Mouse (Mus musculus): ENCODE data around the gene Ncor1.

Gene Ncor1

GRCm38 (mm10) chr11:62458276-62458724 lies at the start of gene Ncor1, which contains the start of gene Pigl:
TSS of gene Ncor1 (minus strand) at chr11:62458541.
TSS of gene Pigl (plus strand) at chr11:62458460.
- POLR2A ChIA-PET = interaction anchor here (0.7 to 6.2 kb wide), 41 partner anchors 9 to 147 kb away, joined by 3 to 89 read pairs (median 7); partner anchors contain the start of gene Ubb (in 3 of the 4)
- CTCF ChIA-PET = no interaction called here

GRCm38 (mm10) chr11:62507683-62508082 lies 49.3 kb upstream of the Ncor1 start:
- POLR2A ChIA-PET = interaction anchor here in 3 of 4 experiments (0.5 to 14.0 kb wide), 31 partner anchors 8 to 97 kb away, joined by 3 to 582 read pairs (median 48); partner anchors contain the start of genes Cenpv (in 3 of the 3), Ubb (in 3 of the 3), Ncor1 (in 1 of the 3) and Pigl (in 1 of the 3)
- CTCF ChIA-PET = interaction anchor here in 1 of 4 experiments (0.7 to 2.3 kb wide), 2 partner anchors 11 to 71 kb away, joined by 3 to 8 read pairs; no protein-coding TSS in a partner anchor

GRCm38 (mm10) chr11:62500529-62500928 lies 42.2 kb upstream of the Ncor1 start:
- CTCF ChIA-PET = no interaction called here

GRCm38 (mm10) chr11:62498802-62499201 lies 40.5 kb upstream of the Ncor1 start:
- POLR2A ChIA-PET = interaction anchor here (0.9 to 7.8 kb wide), 17 partner anchors 8 to 105 kb away, joined by 3 to 582 read pairs (median 4); partner anchors contain the start of genes Ubb (in 3 of the 4) and Cenpv (in 1 of the 4)

More at GRCm38 (mm10) chr11:62500529-62500928, 42.2 kb upstream of the Ncor1 start:
- POLR2A ChIA-PET = interaction anchor here in 1 of 4 experiments (7.8 kb wide), 1 partner anchor 8 kb away, joined by 514 read pairs; no protein-coding TSS in a partner anchor

GRCm38 (mm10) chr11:62497181-62497580 lies 38.8 kb upstream of the Ncor1 start:
- CTCF ChIA-PET = interaction anchor here (0.5 to 3.3 kb wide), 13 partner anchors 8 to 571 kb away, joined by 3 to 27 read pairs (median 5); partner anchors contain the start of gene Adora2b (in 1 of the 4)
- POLR2A ChIA-PET = interaction anchor here (0.6 to 7.8 kb wide), 39 partner anchors 9 to 1565 kb away, joined by 3 to 582 read pairs (median 25); partner anchors contain the start of genes Ubb (in 4 of the 4), Cenpv (in 2 of the 4), Ncor1 (in 1 of the 4) and Pigl (in 1 of the 4)

More at GRCm38 (mm10) chr11:62498802-62499201, 40.5 kb upstream of the Ncor1 start:
- CTCF ChIA-PET = interaction anchor here in 1 of 4 experiments (1.0 kb wide), 2 partner anchors 12 to 53 kb away, joined by 3 read pairs; partner anchors contain the start of gene Ubb

GRCm38 (mm10) chr11:62496151-62496715 lies 37.9 kb upstream of the Ncor1 start:
- ChIA-PET CTCF (interaction anchor here (0.5 to 3.3 kb wide), 29 partner anchors 8 to 248 kb away, joined by 3 to 27 read pairs (median 4); partner anchors contain the start of gene Adora2b (in 1 of the 4)), POLR2A (interaction anchor here (0.5 to 7.8 kb wide), 76 partner anchors 7 to 383 kb away, joined by 3 to 582 read pairs (median 13); partner anchors contain the start of genes Ubb (in 4 of the 4), Ncor1 (in 3 of the 4), Pigl (in 3 of the 4) and Cenpv (in 2 of the 4))

GRCm38 (mm10) chr11:62495276-62495801 lies 37.0 kb upstream of the Ncor1 start:
- ChIA-PET CTCF (interaction anchor here in 3 of 4 experiments (0.5 to 3.3 kb wide), 29 partner anchors 8 to 644 kb away, joined by 3 to 27 read pairs (median 4); partner anchors contain the start of gene Cenpv (in 1 of the 3)), POLR2A (interaction anchor here (0.6 to 7.8 kb wide), 101 partner anchors 8 to 908 kb away, joined by 3 to 582 read pairs (median 8); partner anchors contain the start of genes Ncor1 (in 4 of the 4), Pigl (in 4 of the 4), Ubb (in 4 of the 4) and Cenpv (in 2 of the 4))

- POLR2A ChIA-PET = interaction anchor here (0.6 to 7.8 kb wide), 99 partner anchors 9 to 385 kb away, joined by 3 to 582 read pairs (median 8); partner anchors contain the start of genes Ubb (in 4 of the 4), Ncor1 (in 3 of the 4), Pigl (in 3 of the 4) and Cenpv (in 2 of the 4)
- CTCF ChIA-PET = interaction anchor here in 3 of 4 experiments (0.5 to 3.3 kb wide), 15 partner anchors 10 to 122 kb away, joined by 3 to 27 read pairs (median 5); partner anchors contain the start of gene Cenpv (in 1 of the 3)
Measured at GRCm38 (mm10) chr11:62494754-62495275, 36.5 kb upstream of the Ncor1 start.

GRCm38 (mm10) chr11:62493701-62494100 lies 35.4 kb upstream of the Ncor1 start:
- CTCF ChIA-PET = interaction anchor here in 1 of 4 experiments (0.5 kb wide), 1 partner anchor 10 kb away, joined by 3 read pairs; no protein-coding TSS in a partner anchor
- POLR2A ChIA-PET = interaction anchor here (0.6 to 7.8 kb wide), 22 partner anchors 9 to 95 kb away, joined by 3 to 582 read pairs (median 30); partner anchors contain the start of genes Ubb (in 3 of the 4), Ncor1 (in 1 of the 4) and Pigl (in 1 of the 4)

GRCm38 (mm10) chr11:62487540-62488350 lies 29.4 kb upstream of the Ncor1 start:
- ChIA-PET POLR2A (interaction anchor here (0.6 to 12.3 kb wide), 43 partner anchors 8 to 731 kb away, joined by 3 to 221 read pairs (median 8); partner anchors contain the start of genes Ubb (in 3 of the 4), Ttc19 (in 2 of the 4), Zswim7 (in 2 of the 4) and Cenpv (in 1 of the 4)), CTCF (interaction anchor here in 1 of 4 experiments (1.7 kb wide), 1 partner anchor 8 kb away, joined by 8 read pairs; no protein-coding TSS in a partner anchor)

- CTCF ChIA-PET = interaction anchor here in 1 of 4 experiments (1.7 kb wide), 1 partner anchor 9 kb away, joined by 8 read pairs; no protein-coding TSS in a partner anchor
- POLR2A ChIA-PET = interaction anchor here (0.6 to 12.3 kb wide), 23 partner anchors 9 to 119 kb away, joined by 3 to 221 read pairs (median 10); partner anchors contain the start of genes Ubb (in 2 of the 4), Ncor1 (in 1 of the 4) and Pigl (in 1 of the 4)
Measured at GRCm38 (mm10) chr11:62486949-62487348, 28.6 kb upstream of the Ncor1 start.

- ChIA-PET CTCF (interaction anchor here in 2 of 4 experiments (0.6 to 1.3 kb wide), 2 partner anchors 17 to 42 kb away, joined by 4 to 5 read pairs; no protein-coding TSS in a partner anchor), POLR2A (interaction anchor here in 3 of 4 experiments (0.6 to 5.0 kb wide), 24 partner anchors 9 to 687 kb away, joined by 3 to 60 read pairs (median 4); partner anchors contain the start of genes Ubb (in 3 of the 3), Ncor1 (in 1 of the 3) and Pigl (in 1 of the 3))
Measured at GRCm38 (mm10) chr11:62479581-62479980, 21.2 kb upstream of the Ncor1 start.

GRCm38 (mm10) chr11:62478931-62479330 lies 20.6 kb upstream of the Ncor1 start:
- ChIA-PET POLR2A (interaction anchor here in 3 of 4 experiments (0.5 to 5.0 kb wide), 25 partner anchors 9 to 744 kb away, joined by 3 to 60 read pairs (median 5); partner anchors contain the start of genes Ubb (in 3 of the 3), Ncor1 (in 1 of the 3) and Pigl (in 1 of the 3)), CTCF (interaction anchor here in 1 of 4 experiments (1.3 kb wide), 1 partner anchor 18 kb away, joined by 5 read pairs; no protein-coding TSS in a partner anchor)

GRCm38 (mm10) chr11:62476156-62476555 lies 17.8 kb upstream of the Ncor1 start:
- ChIA-PET CTCF (interaction anchor here in 3 of 4 experiments (0.6 to 1.2 kb wide), 3 partner anchors 13 to 40 kb away, joined by 3 to 5 read pairs (median 3); no protein-coding TSS in a partner anchor), POLR2A (interaction anchor here in 3 of 4 experiments (0.6 to 5.0 kb wide), 28 partner anchors 7 to 298 kb away, joined by 3 to 60 read pairs (median 4); partner anchors contain the start of genes Ncor1 (in 2 of the 3), Pigl (in 2 of the 3) and Ubb (in 2 of the 3))

GRCm38 (mm10) chr11:62473516-62473915 lies 15.2 kb upstream of the Ncor1 start:
- POLR2A ChIA-PET = interaction anchor here (0.7 to 3.1 kb wide), 17 partner anchors 7 to 129 kb away, joined by 3 to 13 read pairs (median 3); partner anchors contain the start of gene Ubb (in 3 of the 4)
- CTCF ChIA-PET = interaction anchor here in 1 of 4 experiments (0.6 kb wide), 1 partner anchor 22 kb away, joined by 3 read pairs; no protein-coding TSS in a partner anchor

- ChIA-PET CTCF (no interaction called here), POLR2A (interaction anchor here in 3 of 4 experiments (0.6 to 2.6 kb wide), 11 partner anchors 9 to 81 kb away, joined by 3 to 10 read pairs (median 3); partner anchors contain the start of genes Ncor1 (in 1 of the 3), Pigl (in 1 of the 3) and Ubb (in 1 of the 3))
Measured at GRCm38 (mm10) chr11:62470451-62470850, 12.1 kb upstream of the Ncor1 start.

Data from embryonic stem cell, embryonic (primary cell).